Mouse (Mus musculus) retina, adult 2 months (tissue): ENCODE results near the gene Prpf8.

ENCODE experiments used
- DNase-seq: peaks from one replicate; pipeline ENCODE4 v3.0.0-alpha.2; 2012; ENCODE audit warnings: low read depth, low spot score

Gene Prpf8

GRCm38 (mm10) chr11:75459141-75459711, 27.4 kb upstream of the Prpf8 start:
- DNase-seq, result no peak

DNA sequence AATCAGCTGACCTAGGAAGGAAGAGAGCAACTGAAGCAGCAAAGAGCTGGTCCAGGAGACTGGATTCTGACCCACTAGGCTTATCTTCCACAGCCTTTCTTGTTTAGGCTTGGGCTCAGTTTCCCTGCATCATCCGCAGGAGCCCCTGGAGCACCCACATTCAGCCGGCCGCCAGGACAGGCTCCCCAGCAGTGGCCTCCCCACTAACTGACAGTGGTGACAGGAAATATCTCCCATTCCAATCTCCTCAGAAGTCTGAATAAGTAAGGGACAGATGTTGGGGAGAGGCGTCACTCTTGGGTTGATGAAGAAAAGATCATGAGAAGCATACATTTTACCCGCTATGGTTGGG, 26.9 kb upstream of the Prpf8 start:
- no peak for DNase-seq

DNA sequence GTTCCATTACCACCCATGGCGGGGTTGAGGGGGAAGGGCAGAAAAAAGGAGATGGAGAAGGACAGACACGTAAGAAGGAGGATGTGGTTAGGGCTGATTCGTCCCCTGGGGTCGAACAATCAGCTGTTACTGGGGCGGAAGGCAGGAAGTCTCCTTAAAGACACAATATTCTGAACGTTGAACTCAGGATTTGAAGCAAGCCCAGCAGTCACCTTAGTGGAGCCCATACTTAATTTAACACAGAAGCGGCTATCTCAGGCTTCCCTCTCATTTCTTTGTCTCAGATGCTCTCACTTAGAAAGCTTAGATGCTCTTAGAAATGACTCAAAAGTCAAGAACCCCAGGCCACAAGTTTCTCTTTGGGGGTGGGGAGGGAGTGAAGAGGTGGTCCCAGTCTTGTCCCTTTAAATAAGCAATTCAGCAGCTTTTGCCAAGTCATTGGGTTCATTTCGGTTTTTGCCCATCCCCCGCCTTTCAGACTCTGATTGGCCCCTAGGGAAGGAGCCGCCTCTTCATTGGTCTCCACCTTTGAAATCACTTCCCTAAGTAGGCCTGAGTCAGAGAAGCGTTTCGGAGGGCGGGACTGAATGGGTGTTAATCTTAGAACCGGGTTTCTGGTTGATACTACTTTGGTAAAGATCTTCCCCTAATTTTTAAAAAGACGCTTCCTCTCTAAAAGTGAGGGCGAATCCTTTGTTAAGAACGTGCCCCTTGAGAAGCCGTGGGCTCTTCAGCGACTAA, 26.3 kb upstream of the Prpf8 start:
- DNase-seq, result peak; percentile 46

GRCm38 (mm10) chr11:75460844-75461742, 25.5 kb upstream of the Prpf8 start, which contains the start of gene Tlcd2:
Gene Tlcd2, plus strand, starts transcription at chr11:75461715.
- peak; percentile 98 for DNase-seq

- DNase-seq, result no peak
Observed at GRCm38 (mm10) chr11:75461743-75462252, 24.8 kb upstream of the Prpf8 start.

DNA sequence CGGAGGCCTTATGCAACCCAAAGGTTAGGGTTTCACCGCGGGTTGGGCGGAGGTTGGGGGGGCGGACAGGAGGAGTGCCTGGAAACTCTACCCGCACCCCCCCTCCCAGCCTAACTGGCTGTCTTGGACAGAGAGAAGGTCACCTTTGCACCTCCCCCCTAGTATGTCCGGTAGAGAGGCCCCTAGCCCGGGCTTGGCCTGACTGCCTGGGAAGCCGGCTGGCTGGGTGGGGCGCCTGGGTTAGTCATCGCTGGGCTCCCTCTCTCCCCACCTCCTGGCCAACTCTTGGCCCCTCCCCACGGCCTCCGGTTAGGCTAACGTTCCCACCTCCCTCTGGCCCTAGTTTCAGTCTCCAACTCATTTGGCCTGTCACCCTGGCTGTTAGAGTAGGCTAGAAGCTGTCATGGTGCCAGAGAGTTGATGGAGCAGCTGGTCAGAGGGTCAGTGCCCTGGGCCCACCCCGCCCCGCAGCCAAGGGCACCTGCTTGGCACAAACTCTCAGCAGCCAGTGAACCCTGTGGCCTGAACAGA, 24.3 kb upstream of the Prpf8 start:
- no peak for DNase-seq

GRCm38 (mm10) chr11:75462865-75463336, 23.7 kb upstream of the Prpf8 start:
- no peak for DNase-seq

DNA sequence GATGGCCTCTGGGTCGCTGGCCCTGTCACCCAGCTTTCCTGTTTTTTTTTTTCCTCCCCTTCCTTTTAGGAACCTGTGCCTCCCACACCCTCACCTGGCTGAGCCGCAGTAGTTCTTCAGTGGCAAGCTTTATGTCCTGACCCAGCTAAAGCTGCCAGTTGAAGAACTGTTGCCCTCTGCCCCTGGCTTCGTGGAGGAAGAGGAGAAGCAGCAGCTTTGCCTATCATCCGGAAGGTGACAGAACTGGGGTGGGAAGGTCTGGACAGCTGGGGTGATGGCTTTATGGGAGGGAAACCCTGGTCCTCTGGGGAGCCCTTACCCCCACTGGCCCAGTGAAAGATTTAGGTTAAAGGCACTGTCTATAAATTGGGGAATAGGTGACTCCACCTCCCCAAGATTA, 23.0 kb upstream of the Prpf8 start:
- no peak for DNase-seq

DNA sequence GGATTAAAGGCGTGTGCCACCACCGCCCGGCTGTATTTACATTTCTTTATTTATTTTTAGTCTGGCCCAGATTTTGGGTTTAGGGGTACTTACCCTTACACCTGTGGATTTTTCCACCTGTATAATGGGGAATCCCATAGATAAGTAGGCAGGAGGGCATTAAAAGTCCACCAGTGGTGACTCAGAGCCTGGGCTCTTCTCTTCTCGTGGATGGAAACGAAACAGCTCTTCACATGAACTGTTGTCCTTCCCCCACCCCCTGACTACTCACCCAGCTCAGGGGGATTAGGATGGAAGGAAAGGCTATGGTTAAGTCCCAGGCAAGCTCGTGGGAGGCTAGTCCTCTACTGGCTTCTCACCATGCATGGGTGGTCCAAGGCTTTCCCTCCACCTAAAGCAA, 22.2 kb upstream of the Prpf8 start:
- DNase-seq, result no peak

DNA sequence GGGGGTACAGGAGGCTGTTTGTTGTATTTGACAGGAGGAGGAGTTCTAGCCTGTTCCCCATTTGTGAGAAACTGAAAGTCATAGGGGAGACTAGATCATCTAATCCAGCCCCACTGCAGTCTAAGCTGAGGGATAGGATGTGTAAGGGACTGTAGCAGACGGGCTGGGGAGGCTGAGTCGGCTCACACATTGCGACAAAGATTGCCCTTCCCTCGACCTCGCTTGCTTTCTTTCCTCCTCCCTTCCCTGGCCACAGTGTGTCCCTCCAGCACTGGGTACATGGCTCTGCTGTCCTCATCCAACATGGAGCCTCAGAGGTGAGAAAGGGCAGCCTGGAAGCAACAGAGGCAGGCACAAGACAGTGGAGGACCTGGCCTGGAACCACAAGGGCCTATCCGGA, 21.6 kb upstream of the Prpf8 start:
- no peak for DNase-seq

- no peak for DNase-seq
Observed at GRCm38 (mm10) chr11:75466731-75467505, 19.7 kb upstream of the Prpf8 start.

- no peak for DNase-seq
Observed at GRCm38 (mm10) chr11:75467512-75468215, 19.0 kb upstream of the Prpf8 start.

GRCm38 (mm10) chr11:75468410-75468809, 18.2 kb upstream of the Prpf8 start:
- no peak for DNase-seq

GRCm38 (mm10) chr11:75469261-75469660, 17.4 kb upstream of the Prpf8 start:
- no peak for DNase-seq

DNA sequence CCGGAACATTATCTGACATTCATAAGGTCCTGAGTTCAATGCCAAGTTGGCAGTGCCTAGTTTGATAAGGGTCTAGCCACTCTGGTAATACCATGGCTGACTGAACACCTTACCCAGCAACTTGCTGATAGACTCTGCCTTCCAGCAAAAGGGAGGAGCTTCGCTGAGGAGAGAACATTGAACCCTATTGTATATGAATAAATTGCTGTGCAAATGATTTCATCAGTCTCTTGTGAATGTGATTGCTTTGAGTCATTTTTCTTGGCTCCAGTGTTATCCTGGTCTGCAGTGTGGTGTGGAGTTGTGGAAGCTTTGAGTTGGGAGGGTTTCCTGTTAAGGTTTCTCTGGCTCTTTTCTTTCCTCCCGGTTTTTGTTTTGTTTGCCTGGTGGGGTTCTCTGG, 15.9 kb upstream of the Prpf8 start:
- DNase-seq, result no peak

GRCm38 (mm10) chr11:75472469-75473081, 14.0 kb upstream of the Prpf8 start:
- no peak for DNase-seq

DNA sequence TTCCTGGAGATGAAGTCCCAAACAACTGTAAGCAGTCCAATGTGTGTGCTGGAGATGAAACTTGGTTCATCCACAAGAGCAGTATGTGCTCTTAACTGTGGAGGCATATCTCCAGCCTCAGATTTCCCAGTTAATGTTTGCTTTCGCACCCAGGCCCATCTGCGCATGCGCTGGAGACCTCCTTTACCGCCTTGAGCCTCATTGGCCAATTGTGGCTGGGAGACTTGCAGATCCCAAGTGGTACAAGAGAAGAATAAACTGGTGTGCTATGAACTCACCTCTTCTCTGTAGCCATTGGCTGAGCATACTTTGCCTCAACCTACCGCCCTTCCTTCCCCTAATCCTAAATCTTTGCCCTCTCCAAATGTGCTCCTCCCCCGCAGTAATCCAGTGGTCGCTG, 13.2 kb upstream of the Prpf8 start:
- no peak for DNase-seq

DNA sequence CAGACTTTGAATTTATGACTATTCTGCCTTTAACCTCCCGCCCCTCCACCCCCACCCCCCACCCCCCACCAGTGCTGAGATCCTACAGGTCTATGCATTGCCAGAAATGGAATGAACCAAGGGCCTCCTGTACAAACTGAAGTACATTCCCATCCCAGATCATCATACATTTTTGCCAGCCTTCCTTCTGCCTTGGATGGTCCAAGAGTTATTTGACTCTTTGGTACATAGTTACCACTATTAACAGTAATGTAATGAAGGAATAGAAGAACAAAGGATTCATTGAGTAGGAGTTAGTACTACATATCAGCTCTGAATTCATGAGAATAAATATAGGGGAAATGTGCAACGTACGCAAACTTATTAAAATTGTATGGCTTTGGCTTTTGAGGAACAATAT, 424 bp upstream of the Prpf8 start:
- DNase-seq, result no peak

DNA sequence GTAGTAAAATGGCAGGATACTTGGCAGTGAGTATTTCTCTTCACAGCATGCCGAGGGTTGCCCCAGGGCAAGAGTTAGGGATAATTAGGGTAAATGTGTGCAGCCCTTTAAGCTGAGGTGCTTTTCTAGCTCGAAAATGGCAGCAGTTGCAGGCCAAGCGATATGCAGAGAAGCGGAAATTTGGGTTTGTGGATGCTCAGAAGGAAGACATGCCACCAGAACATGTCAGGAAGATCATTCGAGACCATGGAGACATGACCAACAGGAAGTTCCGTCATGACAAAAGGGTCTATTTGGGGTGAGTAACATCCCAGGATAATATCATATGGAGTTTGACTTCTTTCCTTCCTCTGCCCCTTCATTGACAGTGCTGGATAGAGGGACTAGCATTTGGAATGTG, 880 bp downstream of the Prpf8 start:
- no peak for DNase-seq
